Mouse (Mus musculus): ENCODE data around the gene Papss2. TPM values are rescaled to one million over a fixed set of nuclear protein-coding genes. Genes with fewer than 3 reads are reported as not detected.

The Papss2 gene
- polyA plus RNA-seq, 1 experiment: 4.9 TPM

DNA sequence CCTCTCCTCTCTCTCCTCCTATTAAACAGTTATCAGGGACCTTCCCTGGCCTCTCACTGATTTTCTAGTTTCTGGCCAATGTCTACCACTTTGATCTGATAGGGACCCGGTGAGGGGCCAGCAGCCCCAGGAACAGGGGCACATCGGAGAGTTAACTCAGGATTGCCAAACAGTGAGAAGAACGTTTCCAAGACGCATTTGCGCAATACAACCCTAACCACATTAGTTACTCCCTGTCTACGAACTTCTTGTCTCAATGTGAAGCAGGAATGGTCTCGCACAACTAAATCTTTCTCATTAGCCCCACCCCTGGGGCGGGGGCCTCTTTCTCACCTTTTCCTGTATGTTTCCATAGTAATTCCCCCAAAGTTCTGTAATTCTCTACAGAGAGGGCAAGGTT, 28.6 kb upstream of the Papss2 start:
- 84% methylated on average over 8 of the region's 8 CpGs for WGBS
- DNase-seq: no peak
- H3K4me1 ChIP-seq (ENCODE audit: control insufficient read depth, insufficient read depth, low read length): no peaks in the 10 kb centered on the region
- TF ChIP-seq POLR2A (IDR thresholded peaks at IDR 0.05; ENCODE audit: borderline replicate concordance, insufficient read depth, low read length) (no peak), CTCF (IDR thresholded peaks at IDR 0.05; ENCODE audit: borderline replicate concordance, insufficient read depth, low read depth, low read length) (no peak)
- H3K27me3 ChIP-seq (ENCODE audit: control insufficient read depth, insufficient read depth, low read length): no peaks in the 10 kb centered on the region
- no peak overlapping the region for H3K4me3 ChIP-seq (replicated peaks; ENCODE audit: insufficient read depth, low read depth, low read length)
- H3K27ac ChIP-seq (ENCODE audit: insufficient read depth, low read length): no peak overlapping the region

DNA sequence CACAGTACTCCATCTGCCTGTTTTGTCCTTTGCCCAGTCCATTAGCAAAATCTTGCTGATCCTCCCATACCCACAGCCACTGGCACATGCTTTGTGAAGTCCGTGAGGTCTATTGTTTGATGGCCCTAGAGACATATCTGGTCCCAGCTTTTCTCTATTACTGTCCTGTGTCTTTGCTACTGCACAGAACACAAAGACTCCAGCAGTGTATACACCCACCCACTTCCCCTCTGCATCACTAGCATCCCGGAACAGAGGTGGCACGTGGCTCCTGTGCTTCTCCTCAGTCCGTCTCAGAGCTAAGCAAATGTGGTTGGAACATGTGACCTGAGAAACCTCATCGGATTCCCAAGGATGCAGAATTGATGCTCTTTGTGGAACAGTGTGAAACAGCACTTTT, 28.1 kb upstream of the Papss2 start:
- H3K4me3 ChIP-seq (replicated peaks; ENCODE audit: insufficient read depth, low read depth, low read length): no peak overlapping the region
- H3K4me1 ChIP-seq (ENCODE audit: control insufficient read depth, insufficient read depth, low read length): no peaks in the 10 kb centered on the region
- WGBS: 78% methylated on average over 5 of the region's 5 CpGs
- H3K27me3 ChIP-seq (ENCODE audit: control insufficient read depth, insufficient read depth, low read length): no peaks in the 10 kb centered on the region
- DNase-seq: no peak
- no peak overlapping the region for H3K27ac ChIP-seq (ENCODE audit: insufficient read depth, low read length)
- TF ChIP-seq CTCF (IDR thresholded peaks at IDR 0.05; ENCODE audit: borderline replicate concordance, insufficient read depth, low read depth, low read length): no peak
- TF ChIP-seq POLR2A (IDR thresholded peaks at IDR 0.05; ENCODE audit: borderline replicate concordance, insufficient read depth, low read length): no peak

DNA sequence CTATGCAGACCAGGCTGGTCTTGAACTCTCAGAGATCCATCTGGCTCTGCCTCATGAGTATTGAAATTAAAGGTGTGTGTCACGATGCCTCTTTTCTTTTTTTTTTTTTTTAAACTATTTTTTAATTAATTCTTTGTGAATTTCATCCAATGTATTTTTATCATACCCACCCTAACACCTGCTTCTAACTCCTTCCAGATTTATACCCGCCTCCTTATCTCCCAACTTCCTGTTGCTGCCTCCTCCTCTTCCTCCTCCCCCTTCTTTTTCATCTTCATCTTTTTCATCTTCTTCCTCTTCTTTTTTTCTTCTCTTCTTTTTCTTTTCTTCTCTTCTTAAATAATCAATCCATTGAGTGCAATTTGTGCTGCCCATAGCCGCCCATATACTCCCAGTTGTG, 27.1 kb upstream of the Papss2 start:
- DNase-seq: no peak
- no peaks in the 10 kb centered on the region for H3K27me3 ChIP-seq (ENCODE audit: control insufficient read depth, insufficient read depth, low read length)
- H3K4me1 ChIP-seq (ENCODE audit: control insufficient read depth, insufficient read depth, low read length): no peaks in the 10 kb centered on the region
- TF ChIP-seq POLR2A (IDR thresholded peaks at IDR 0.05; ENCODE audit: borderline replicate concordance, insufficient read depth, low read length) (no peak), CTCF (IDR thresholded peaks at IDR 0.05; ENCODE audit: borderline replicate concordance, insufficient read depth, low read depth, low read length) (no peak)
- WGBS: 92% methylated on average over 3 of the region's 3 CpGs
- no peak overlapping the region for H3K4me3 ChIP-seq (replicated peaks; ENCODE audit: insufficient read depth, low read depth, low read length)
- H3K27ac ChIP-seq (ENCODE audit: insufficient read depth, low read length): no peak overlapping the region

DNA sequence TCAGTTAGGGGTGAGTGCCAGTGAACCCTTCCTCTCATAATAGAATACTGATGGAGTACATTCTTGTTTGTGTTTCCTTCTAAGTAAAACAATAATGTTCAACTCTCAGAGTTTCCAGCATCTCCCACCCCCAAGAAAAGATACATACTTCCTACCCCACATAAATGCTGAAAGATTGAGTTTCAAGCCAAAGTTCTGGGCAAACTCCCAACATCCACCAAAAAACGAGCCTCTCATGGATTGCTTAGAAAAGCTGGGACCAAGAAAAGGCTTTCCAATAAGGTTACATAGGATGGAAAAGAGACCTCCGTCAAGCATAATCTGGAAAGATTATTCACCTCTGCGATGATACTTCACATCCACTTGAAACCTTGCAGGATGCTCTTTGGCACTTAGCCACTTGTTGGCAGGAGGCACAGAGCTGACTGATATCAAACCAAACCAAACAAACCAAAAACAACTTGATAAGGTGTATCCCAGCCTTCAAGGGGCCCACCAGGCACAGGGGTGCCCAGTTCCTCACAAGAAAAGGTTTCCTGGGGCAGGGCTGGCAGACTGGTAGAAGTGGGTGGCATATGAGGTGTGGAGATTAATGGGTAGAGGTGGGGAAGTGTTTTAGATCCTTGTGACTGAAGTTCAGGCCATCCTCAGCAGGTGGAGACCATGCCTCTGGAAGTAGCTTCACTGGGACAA, 26.5 kb upstream of the Papss2 start:
- no peak for DNase-seq
- H3K27me3 ChIP-seq (ENCODE audit: control insufficient read depth, insufficient read depth, low read length): no peaks in the 10 kb centered on the region
- WGBS: 61% methylated on average over 3 of the region's 3 CpGs
- TF ChIP-seq CTCF (IDR thresholded peaks at IDR 0.05; ENCODE audit: borderline replicate concordance, insufficient read depth, low read depth, low read length) (no peak), POLR2A (IDR thresholded peaks at IDR 0.05; ENCODE audit: borderline replicate concordance, insufficient read depth, low read length) (no peak)
- no peak overlapping the region for H3K27ac ChIP-seq (ENCODE audit: insufficient read depth, low read length)
- H3K4me3 ChIP-seq (replicated peaks; ENCODE audit: insufficient read depth, low read depth, low read length): no peak overlapping the region
- H3K4me1 ChIP-seq (ENCODE audit: control insufficient read depth, insufficient read depth, low read length): no peaks in the 10 kb centered on the region

GRCm38 (mm10) chr19:32569725-32570124, 25.9 kb upstream of the Papss2 start:
- H3K4me3 ChIP-seq (replicated peaks; ENCODE audit: insufficient read depth, low read depth, low read length): no peak overlapping the region
- WGBS: 85% methylated on average over 5 of the region's 5 CpGs
- H3K27ac ChIP-seq (ENCODE audit: insufficient read depth, low read length): no peak overlapping the region
- no peaks in the 10 kb centered on the region for H3K4me1 ChIP-seq (ENCODE audit: control insufficient read depth, insufficient read depth, low read length)
- TF ChIP-seq POLR2A (IDR thresholded peaks at IDR 0.05; ENCODE audit: borderline replicate concordance, insufficient read depth, low read length): no peak
- no peak for TF ChIP-seq CTCF (IDR thresholded peaks at IDR 0.05; ENCODE audit: borderline replicate concordance, insufficient read depth, low read depth, low read length)
- no peak for DNase-seq
- H3K27me3 ChIP-seq (ENCODE audit: control insufficient read depth, insufficient read depth, low read length): no peaks in the 10 kb centered on the region

GRCm38 (mm10) chr19:32572191-32572590, 23.4 kb upstream of the Papss2 start:
- H3K27ac ChIP-seq (ENCODE audit: insufficient read depth, low read length): no peak overlapping the region
- no peaks in the 10 kb centered on the region for H3K4me1 ChIP-seq (ENCODE audit: control insufficient read depth, insufficient read depth, low read length)
- WGBS: 69% methylated on average over 2 of the region's 2 CpGs
- no peaks in the 10 kb centered on the region for H3K27me3 ChIP-seq (ENCODE audit: control insufficient read depth, insufficient read depth, low read length)
- no peak overlapping the region for H3K4me3 ChIP-seq (replicated peaks; ENCODE audit: insufficient read depth, low read depth, low read length)
- DNase-seq: no peak
- TF ChIP-seq CTCF (IDR thresholded peaks at IDR 0.05; ENCODE audit: borderline replicate concordance, insufficient read depth, low read depth, low read length) (no peak), POLR2A (IDR thresholded peaks at IDR 0.05; ENCODE audit: borderline replicate concordance, insufficient read depth, low read length) (no peak)

DNA sequence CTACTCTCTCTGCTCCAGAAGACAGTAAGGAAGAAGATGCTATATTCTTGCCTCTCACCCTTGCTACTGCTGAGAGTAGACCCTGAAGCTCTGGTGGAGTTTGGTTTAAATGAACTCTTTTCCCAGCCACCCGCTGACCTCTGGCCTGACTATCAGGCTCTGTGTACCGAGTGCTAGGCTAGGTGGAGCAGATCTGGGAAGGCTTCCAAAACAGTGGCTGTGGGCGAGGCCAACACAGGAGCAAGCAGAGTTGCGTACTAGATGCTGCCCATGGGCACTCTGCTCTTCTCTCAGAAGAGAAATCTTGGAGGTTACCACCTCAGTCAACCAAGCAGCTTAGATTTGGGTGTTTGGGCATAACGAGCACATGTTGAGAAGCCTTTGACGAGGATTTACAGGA, 22.3 kb upstream of the Papss2 start:
- Histone ChIP-seq H3K27me3 (ENCODE audit: control insufficient read depth, insufficient read depth, low read length) (no peaks in the 10 kb centered on the region), H3K4me3 (replicated peaks; ENCODE audit: insufficient read depth, low read depth, low read length) (no peak overlapping the region), H3K27ac (ENCODE audit: insufficient read depth, low read length) (no peak overlapping the region), H3K4me1 (ENCODE audit: control insufficient read depth, insufficient read depth, low read length) (no peaks in the 10 kb centered on the region)
- WGBS: 67% methylated on average over 6 of the region's 6 CpGs
- TF ChIP-seq CTCF (IDR thresholded peaks at IDR 0.05; ENCODE audit: borderline replicate concordance, insufficient read depth, low read depth, low read length) (no peak), POLR2A (IDR thresholded peaks at IDR 0.05; ENCODE audit: borderline replicate concordance, insufficient read depth, low read length) (no peak)
- no peak for DNase-seq

DNA sequence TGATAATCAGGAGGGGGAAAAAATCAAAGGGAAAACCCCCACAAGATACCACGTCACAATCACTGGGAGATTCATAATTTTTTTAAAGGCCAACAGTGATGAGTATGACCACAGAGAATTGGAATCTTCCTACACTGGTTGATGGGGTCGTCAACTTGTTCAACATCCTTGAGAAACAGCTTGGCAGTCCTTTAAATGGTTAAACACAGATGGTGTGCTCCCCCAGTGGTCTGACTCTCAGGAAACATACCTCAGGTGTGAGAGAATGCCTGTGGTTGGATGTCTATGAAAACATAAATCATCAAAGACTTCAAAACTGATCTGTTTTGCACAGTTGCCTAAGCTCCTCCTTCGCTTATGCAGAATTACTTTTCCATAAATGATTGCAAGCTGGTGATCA, 20.7 kb upstream of the Papss2 start:
- Histone ChIP-seq H3K27ac (ENCODE audit: insufficient read depth, low read length) (no peak overlapping the region), H3K4me3 (replicated peaks; ENCODE audit: insufficient read depth, low read depth, low read length) (no peak overlapping the region), H3K4me1 (ENCODE audit: control insufficient read depth, insufficient read depth, low read length) (no peaks in the 10 kb centered on the region), H3K27me3 (ENCODE audit: control insufficient read depth, insufficient read depth, low read length) (no peaks in the 10 kb centered on the region)
- DNase-seq: no peak
- TF ChIP-seq CTCF (IDR thresholded peaks at IDR 0.05; ENCODE audit: borderline replicate concordance, insufficient read depth, low read depth, low read length) (no peak), POLR2A (IDR thresholded peaks at IDR 0.05; ENCODE audit: borderline replicate concordance, insufficient read depth, low read length) (no peak)
- 77% methylated on average over 3 of the region's 3 CpGs for WGBS

All from cerebellum, adult 2 months (tissue).